Mouse (Mus musculus) neural tube, embryonic 15.5 days (tissue): ENCODE measurements around the gene Cldn19. TPM values are rescaled to one million over a fixed set of nuclear protein-coding genes. Genes with fewer than 3 reads are reported as not detected.

Experiments used
- ATAC-seq: fragments of 200-750 bp; cut with Nextera tagmentation; 2 replicates; pipeline ENCODE4 v1.8.0; 2017; ENCODE audit warnings: mild to moderate bottlenecking, moderate TSS enrichment, moderate library complexity; ENCODE audit not compliant: low FRiP score
- H3K27ac ChIP-seq: fragments of 300-500 bp; sonication (generic); replicated peaks from 2 replicates; pipeline ENCODE4 v1.5.1; 2015; ENCODE audit warnings: mild to moderate bottlenecking, inconsistent platforms
- H3K27me3 ChIP-seq: fragments of 300-500 bp; sonication (generic); replicated peaks from 2 replicates; pipeline ENCODE4 v1.6.1; 2015; ENCODE audit warnings: inconsistent platforms
- H3K36me3 ChIP-seq: fragments of 300-500 bp; sonication (generic); 2 replicates; pipeline ENCODE4 v1.6.1; 2015; ENCODE audit warnings: inconsistent platforms
- H3K4me1 ChIP-seq: fragments of 300-500 bp; sonication (generic); 2 replicates; pipeline ENCODE4 v1.6.1; 2015; ENCODE audit warnings: inconsistent platforms
- H3K4me2 ChIP-seq: fragments of 300-500 bp; sonication (generic); 2 replicates; pipeline ENCODE4 v1.6.1; 2015; ENCODE audit warnings: inconsistent platforms, mild to moderate bottlenecking, moderate library complexity
- H3K4me3 ChIP-seq: fragments of 300-500 bp; sonication (generic); replicated peaks from 2 replicates; pipeline ENCODE4 v1.5.1; 2015; ENCODE audit warnings: mild to moderate bottlenecking, inconsistent platforms
- H3K9ac ChIP-seq: fragments of 300-500 bp; sonication (generic); replicated peaks from 2 replicates; pipeline ENCODE4 v1.6.1; 2015; ENCODE audit warnings: mild to moderate bottlenecking, inconsistent platforms
- H3K9me3 ChIP-seq: fragments of 300-500 bp; sonication (generic); replicated peaks from 2 replicates; pipeline ENCODE4 v1.6.1; 2016; ENCODE audit warnings: inconsistent platforms
- WGBS: fragments of 180-500 bp; shearing (Covaris S2); methylation state at CpG from one replicate; pipeline ENCODE4 v1.1.7; 2015; ENCODE audit warnings: mixed read lengths; 5-methylcytosine and 5-hydroxymethylcytosine counted together
- polyA plus RNA-seq: library from polyadenylated mRNA; unstranded; fragments of >200 nt; fragmentation: Nextera tagmentation; extraction: Ambion mirVana; gene quantifications from 2 replicates; pipeline ENCODE4 v1.2.1, GENCODE M21; 2015

The Cldn19 gene
- polyA plus RNA-seq, 1 experiment from 2014 or later, result 0.81 TPM

DNA sequence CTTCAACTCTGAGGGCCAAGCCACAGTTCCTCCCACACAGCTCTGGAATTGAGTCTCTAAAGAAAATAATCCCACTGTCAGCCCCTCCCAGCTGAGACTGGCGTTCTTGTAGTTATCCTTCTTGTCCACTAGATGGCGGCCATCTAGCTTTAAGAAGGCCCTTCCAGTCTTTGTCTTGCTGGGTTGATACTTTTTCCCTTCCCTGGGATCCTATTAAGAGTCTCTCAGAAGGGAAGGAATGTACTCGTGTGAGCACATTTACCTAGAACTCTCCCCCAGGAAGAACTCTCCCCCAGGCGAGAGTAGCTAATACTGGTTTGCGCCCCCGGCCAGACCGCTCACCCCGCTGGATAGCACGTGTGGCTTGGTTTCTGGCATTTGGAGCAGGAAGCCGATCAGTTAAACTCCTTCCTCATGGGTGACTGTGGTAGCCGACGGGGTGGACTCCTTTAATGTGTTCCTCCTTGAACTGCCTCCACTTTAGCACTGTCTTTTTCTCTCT is 16.0 kb upstream of the Cldn19 start:
- no peaks in the 10 kb centered on the region for H3K27me3 ChIP-seq
- H3K27ac ChIP-seq, result peak overlapping the region; percentile 67
- no peaks in the 10 kb centered on the region for H3K9me3 ChIP-seq
- H3K4me3 ChIP-seq, result no peak overlapping the region
- peaks cover 56% of the 10 kb centered on the region for H3K36me3 ChIP-seq
- 37% methylated on average over 12 of the region's 12 CpGs for WGBS
- peak overlapping the region; percentile 15; the same call in 1 of the 2 replicates for H3K4me2 ChIP-seq
- peak; percentile 71; the same call in 1 of the 2 replicates for ATAC-seq
- no peak overlapping the region; the same call in 1 of the 2 replicates for H3K9ac ChIP-seq
- peaks cover 11% of the 10 kb centered on the region for H3K4me1 ChIP-seq

DNA sequence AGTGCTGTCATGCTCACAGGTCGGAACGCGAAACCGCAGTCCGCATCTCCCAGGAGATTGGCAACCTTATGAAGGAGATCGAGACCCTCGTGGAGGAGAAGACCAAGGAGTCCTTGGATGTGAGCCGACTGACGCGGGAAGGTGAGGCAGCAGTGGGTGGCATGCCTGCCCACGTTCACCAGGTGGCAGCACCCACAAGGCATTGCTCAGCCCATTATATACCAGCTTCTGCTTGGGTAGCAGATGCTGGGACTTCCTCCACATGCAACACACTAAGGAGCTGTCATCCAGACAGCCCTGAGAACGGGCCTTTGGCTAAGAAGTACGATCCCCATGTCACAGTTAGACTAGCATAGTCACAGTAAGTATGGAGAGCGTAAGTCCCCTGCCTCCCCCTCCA is 13.6 kb upstream of the Cldn19 start:
- no peak overlapping the region for H3K27ac ChIP-seq
- no peak overlapping the region for H3K4me2 ChIP-seq
- no peak for ATAC-seq
- no peaks in the 10 kb centered on the region for H3K9me3 ChIP-seq
- H3K4me1 ChIP-seq, result peaks cover 6% of the 10 kb centered on the region; the same call in 1 of the 2 replicates
- 88% methylated on average over 14 of the region's 14 CpGs for WGBS
- no peak overlapping the region for H3K9ac ChIP-seq
- no peaks in the 10 kb centered on the region for H3K27me3 ChIP-seq
- H3K4me3 ChIP-seq, result no peak overlapping the region
- H3K36me3 ChIP-seq, result peaks cover 73% of the 10 kb centered on the region

DNA sequence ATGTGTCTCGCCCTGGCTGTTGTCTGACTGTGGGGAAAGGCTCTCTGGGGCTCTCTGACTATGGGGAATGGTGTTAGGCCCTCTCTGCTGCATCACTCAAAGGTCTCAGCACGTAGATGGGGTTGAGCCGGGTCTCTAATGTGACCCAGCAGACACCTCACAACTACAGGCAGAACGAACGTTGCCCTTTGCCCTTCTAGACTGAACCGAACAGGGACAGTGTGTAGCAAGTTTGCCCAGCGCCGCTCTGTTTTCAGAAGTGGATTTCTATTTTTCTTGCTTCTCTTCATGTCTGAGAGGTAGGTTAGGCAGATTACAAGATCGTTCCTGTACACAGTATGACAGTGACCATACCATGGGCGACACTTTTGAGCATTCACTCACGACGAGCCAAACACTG is 12.6 kb upstream of the Cldn19 start:
- no peak overlapping the region for H3K4me2 ChIP-seq
- H3K27me3 ChIP-seq, result no peaks in the 10 kb centered on the region
- H3K9ac ChIP-seq, result no peak overlapping the region
- no peaks in the 10 kb centered on the region for H3K9me3 ChIP-seq
- no peak overlapping the region for H3K27ac ChIP-seq
- 93% methylated on average over 12 of the region's 12 CpGs for WGBS
- no peak for ATAC-seq
- H3K36me3 ChIP-seq, result peaks cover 70% of the 10 kb centered on the region
- H3K4me3 ChIP-seq, result no peak overlapping the region
- H3K4me1 ChIP-seq, result peaks cover 7% of the 10 kb centered on the region; the same call in 1 of the 2 replicates

DNA sequence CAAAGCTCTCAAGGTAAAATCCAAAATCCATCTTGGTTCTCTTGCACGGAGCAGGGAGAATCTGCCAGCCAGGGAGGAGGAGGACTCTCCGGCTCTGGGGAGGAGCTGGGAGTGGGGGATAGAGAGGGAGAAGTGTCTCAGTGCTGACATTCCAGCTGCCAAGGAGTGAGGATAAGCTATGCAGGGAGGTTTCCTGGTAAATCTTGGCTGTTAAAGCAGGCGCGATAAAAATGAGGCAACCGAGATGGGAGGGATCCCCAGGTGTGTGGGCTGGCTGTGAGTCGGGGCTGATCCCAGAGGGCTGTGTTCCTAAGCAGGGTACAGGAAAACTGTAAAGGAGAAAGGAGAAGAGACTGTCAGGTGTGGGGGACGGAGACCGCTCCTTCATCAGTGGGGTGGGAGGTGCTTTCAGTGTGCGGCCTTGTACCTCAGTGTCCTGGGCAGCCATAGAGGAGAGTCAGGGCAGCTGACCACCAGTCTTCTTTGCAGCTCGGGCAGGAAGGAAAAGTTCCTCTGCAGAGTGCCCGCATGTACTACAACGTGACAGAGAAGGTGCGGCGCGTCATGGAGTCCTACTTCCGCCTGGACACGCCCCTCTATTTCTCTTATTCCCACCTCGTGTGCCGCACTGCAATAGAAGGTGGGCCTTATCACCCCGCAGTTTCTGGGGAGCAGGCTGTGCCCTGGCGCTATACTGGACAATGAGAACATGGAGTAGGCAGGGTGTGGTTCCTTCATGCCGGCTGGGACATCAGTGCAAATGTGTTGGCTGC is 10.6 kb upstream of the Cldn19 start:
- ATAC-seq, result no peak
- H3K4me3 ChIP-seq, result no peak overlapping the region
- no peaks in the 10 kb centered on the region for H3K9me3 ChIP-seq
- H3K4me1 ChIP-seq, result peaks cover 8% of the 10 kb centered on the region; the same call in 1 of the 2 replicates
- H3K36me3 ChIP-seq, result peaks cover 70% of the 10 kb centered on the region
- no peak overlapping the region for H3K27ac ChIP-seq
- H3K27me3 ChIP-seq, result no peaks in the 10 kb centered on the region
- no peak overlapping the region for H3K4me2 ChIP-seq
- H3K9ac ChIP-seq, result no peak overlapping the region
- 81% methylated on average over 22 of the region's 22 CpGs for WGBS

DNA sequence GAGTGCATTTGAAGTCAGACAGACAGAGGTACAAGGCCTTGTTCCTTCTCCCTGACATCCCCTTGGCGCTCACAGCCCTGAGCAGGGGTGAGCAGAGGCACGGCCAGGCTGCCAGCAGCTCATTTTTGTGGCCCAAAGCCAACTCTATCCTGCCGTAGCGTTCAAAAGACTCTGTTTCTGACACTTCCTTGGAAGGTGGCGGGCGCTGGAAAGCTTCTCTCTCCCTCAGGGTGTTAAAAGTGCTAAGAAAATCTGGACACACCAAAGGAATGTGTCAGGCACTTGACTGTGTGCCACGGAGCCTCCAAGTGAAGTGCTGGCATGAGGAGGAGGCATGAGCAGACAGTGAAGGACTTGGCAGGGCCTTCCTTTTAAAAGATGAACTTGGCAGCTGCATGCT is 9.7 kb upstream of the Cldn19 start:
- ATAC-seq, result no peak
- Histone ChIP-seq H3K27ac (no peak overlapping the region), H3K4me3 (no peak overlapping the region), H3K27me3 (no peaks in the 10 kb centered on the region), H3K4me1 (0 out of 2 replicates have a peak, but pooled peaks cover 7% of the 10 kb centered on the region), H3K36me3 (peaks cover 70% of the 10 kb centered on the region), H3K9me3 (no peaks in the 10 kb centered on the region), H3K4me2 (no peak overlapping the region), H3K9ac (no peak overlapping the region)
- 78% methylated on average over 7 of the region's 7 CpGs for WGBS

DNA sequence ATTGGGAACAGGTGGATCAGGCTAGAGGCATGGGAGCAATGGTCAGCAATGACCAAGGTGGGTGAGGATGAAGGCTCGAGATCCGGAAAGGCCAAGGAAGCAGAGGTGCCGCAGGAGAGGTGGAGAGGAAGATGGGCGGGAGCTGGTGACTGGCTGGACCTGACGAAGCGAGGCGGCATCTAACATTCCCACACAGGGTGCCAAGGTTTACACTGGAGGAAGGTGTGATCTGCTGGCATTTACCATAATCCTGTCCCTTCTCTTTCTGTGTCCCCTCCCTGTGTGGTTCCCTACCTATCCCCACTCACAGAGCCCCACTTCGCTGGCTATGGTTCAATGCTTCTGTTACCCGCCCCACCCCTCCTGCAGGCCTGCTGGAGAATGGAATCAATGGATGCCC is 9.3 kb upstream of the Cldn19 start:
- H3K9ac ChIP-seq, result no peak overlapping the region
- no peak for ATAC-seq
- H3K27me3 ChIP-seq, result no peaks in the 10 kb centered on the region
- H3K36me3 ChIP-seq, result peaks cover 68% of the 10 kb centered on the region
- no peak overlapping the region for H3K4me3 ChIP-seq
- H3K4me2 ChIP-seq, result no peak overlapping the region
- no peaks in the 10 kb centered on the region for H3K9me3 ChIP-seq
- H3K27ac ChIP-seq, result no peak overlapping the region
- WGBS, result 95% methylated on average over 9 of the region's 9 CpGs
- 0 out of 2 replicates have a peak, but pooled peaks cover 7% of the 10 kb centered on the region for H3K4me1 ChIP-seq

DNA sequence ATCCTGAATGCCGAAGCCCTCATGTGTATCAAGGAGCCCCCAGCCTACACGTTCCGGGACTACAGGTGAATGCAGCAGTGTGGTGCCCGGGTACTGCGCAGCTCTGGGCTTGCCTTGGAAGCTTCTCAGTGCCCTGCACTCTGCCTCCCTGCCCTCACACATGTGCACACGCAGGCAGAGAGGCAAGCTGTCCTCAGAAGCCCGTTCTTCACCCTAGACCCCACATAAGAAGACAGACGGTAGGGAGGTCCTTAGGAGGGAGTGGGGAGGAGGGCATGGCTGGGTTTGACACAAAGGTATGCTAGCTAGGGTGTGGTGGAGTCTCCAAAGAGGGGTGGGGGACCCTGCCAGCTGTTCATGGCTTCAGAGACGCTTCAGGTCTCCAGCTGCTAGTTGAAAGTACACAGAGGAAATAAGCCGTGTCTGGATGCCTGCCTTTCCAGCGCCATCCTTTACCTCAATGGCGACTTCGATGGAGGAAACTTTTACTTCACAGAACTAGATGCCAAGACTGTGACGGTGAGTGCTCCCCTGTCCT is 8.5 kb upstream of the Cldn19 start:
- H3K9ac ChIP-seq, result no peak overlapping the region
- WGBS, result 72% methylated on average over 14 of the region's 14 CpGs
- no peak overlapping the region for H3K4me2 ChIP-seq
- H3K36me3 ChIP-seq, result peaks cover 60% of the 10 kb centered on the region
- ATAC-seq, result no peak
- no peak overlapping the region for H3K4me3 ChIP-seq
- H3K4me1 ChIP-seq, result 0 out of 2 replicates have a peak, but pooled peaks cover 7% of the 10 kb centered on the region
- H3K27ac ChIP-seq, result no peak overlapping the region
- no peaks in the 10 kb centered on the region for H3K27me3 ChIP-seq
- H3K9me3 ChIP-seq, result no peaks in the 10 kb centered on the region

DNA sequence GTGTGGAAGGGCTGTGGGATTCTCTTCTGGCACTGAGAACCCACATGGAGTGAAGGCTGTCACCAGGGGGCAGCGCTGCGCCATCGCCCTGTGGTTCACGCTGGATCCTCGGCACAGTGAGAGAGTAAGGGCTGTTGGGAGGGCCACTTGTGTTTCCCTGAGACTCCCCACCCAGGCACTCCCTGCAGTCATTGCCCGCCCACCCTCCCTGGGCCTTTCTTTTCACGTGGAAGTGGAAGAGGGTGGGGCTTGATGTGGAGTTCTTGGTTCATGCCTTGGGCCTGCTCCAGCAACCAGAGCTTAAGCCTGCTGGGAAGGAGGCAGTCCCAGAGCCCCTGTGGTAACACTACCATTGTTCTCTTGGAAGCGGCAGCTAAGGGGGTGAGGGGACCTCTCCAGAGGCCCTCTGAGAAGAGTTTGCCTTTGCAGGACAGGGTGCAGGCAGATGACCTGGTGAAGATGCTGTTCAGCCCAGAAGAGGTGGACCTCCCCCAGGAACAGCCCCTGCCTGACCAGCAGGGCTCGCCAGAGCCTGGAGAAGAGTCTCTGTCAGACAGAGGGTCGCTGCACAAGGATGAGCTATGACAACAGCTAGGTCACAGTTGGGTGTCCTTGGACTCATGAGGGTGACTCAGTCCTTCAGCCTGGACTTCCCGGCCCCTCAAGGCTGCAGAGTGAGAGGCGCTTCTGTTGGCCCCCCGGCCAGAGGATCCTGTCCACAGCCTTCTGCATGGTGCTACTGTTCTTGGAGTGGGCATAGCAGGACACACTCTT is 7.6 kb upstream of the Cldn19 start:
- Histone ChIP-seq H3K27ac (no peak overlapping the region; the same call in 1 of the 2 replicates), H3K27me3 (no peaks in the 10 kb centered on the region), H3K9me3 (no peaks in the 10 kb centered on the region), H3K4me2 (no peak overlapping the region), H3K4me1 (0 out of 2 replicates have a peak, but pooled peaks cover 7% of the 10 kb centered on the region), H3K36me3 (peaks cover 52% of the 10 kb centered on the region), H3K9ac (no peak overlapping the region), H3K4me3 (no peak overlapping the region)
- ATAC-seq, result peak; percentile 64; the same call in 1 of the 2 replicates
- 31% methylated on average over 13 of the region's 13 CpGs for WGBS

DNA sequence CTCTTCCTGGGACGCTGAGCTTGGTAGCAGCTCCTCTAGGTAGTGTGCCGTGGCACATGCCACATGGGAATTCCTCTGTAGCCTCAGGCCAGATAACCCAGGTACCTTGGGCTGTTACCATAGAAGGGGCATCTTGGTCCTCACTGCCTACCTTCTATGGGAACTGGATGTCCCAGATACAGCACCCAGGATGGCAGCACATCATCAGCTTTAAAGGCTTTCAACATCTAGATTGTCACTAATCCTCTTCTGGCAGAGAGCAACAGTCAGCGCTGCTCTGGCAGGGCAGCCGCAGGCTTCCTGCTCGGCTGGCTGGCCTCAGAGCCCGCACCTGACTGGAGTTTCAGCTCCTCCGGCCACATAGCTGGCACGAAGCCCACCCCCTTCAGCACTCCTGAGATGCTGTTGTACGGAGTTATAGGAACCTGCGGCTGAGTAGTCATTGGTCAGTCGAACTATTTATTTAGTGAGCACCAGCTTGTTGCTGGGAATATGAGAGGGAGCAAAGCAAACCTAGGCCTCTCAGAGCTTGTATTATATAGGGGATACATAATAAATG is 6.7 kb upstream of the Cldn19 start:
- Histone ChIP-seq H3K4me3 (no peak overlapping the region), H3K36me3 (peaks cover 47% of the 10 kb centered on the region), H3K27ac (no peak overlapping the region), H3K9me3 (no peaks in the 10 kb centered on the region), H3K4me2 (no peak overlapping the region), H3K27me3 (no peaks in the 10 kb centered on the region), H3K4me1 (0 out of 2 replicates have a peak, but pooled peaks cover 7% of the 10 kb centered on the region), H3K9ac (no peak overlapping the region)
- WGBS, result 83% methylated on average over 11 of the region's 11 CpGs
- no peak for ATAC-seq

DNA sequence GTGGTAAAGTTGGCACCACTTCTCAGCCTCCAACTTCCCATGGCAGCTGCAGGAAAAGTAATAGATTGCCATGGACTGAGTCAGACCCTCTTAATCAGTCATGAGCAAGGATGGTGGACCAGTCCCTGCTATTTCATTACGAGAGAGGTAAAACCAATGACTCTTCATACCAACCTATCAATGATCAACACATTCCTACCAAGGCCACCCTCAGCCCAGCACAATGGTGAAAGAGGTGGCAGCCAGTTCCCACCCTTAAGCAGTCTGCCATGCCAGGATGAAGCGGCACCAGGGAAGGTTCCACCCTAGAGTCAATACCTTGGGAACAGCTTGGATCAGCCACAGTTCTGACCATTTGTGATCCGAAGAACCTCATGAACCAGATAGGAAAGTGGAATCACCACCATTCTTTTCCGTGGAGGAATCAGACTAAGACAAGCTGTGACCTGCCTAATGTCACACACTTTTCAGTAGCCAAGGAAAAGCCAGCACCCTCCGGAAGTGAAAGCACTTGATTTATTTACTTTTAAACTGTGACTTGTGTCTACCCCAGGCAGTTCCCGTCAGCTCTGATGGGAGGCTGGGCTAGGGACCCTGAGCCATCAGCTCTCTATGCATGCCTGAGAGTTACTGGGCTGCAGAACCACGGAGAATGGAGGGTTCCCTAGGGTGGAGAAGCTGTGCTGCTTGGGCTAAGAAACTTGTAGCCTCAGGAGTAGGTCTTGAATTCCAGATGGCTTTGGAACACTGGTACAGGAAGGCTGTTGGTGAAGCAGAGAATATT is 3.0 kb upstream of the Cldn19 start:
- 65% methylated on average over 7 of the region's 7 CpGs for WGBS
- H3K4me1 ChIP-seq, result peaks cover 17% of the 10 kb centered on the region
- peaks cover 10% of the 10 kb centered on the region; the same call in 1 of the 2 replicates for H3K36me3 ChIP-seq
- H3K4me2 ChIP-seq, result no peak overlapping the region
- H3K9ac ChIP-seq, result no peak overlapping the region
- H3K9me3 ChIP-seq, result no peaks in the 10 kb centered on the region
- ATAC-seq, result no peak
- H3K27ac ChIP-seq, result no peak overlapping the region
- H3K27me3 ChIP-seq, result no peaks in the 10 kb centered on the region
- H3K4me3 ChIP-seq, result no peak overlapping the region
